In the genomic region with DNA sequence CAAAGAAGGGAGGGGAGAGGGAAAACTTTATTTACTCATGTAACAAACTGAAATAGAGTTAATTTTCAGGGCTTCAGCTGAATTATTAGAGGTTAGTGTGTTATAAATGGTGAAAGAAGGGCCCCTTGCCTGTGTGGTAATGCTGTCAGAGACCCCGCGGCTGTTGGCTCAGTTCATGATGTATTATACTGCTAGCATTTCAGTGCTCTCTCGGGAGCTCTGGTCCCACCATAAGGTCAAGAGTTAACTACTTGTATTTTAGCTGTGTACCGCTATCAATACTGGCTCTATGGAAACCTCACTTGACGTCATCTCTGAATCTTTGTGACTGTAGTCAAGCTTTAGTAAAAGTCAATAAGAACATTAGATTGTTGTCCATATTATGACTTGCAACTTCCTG, we compare ENCODE assay signal across 21 mouse cellular contexts.
DNase-seq lines count a peak whose midpoint lies in the region; ATAC-seq and TF ChIP-seq lines count a peak whose summit lies in the region.
"Had no signal": no experiment of that assay in that cellular context is flagged by ENCODE, and none has a peak within 500 bp of the region (broad histone marks: within the 10 kb centered on the region; RNA-seq: fewer than 3 reads in every experiment).

No protein-coding gene starts in this region.

- H3K9me3 ChIP-seq in hindbrain, embryonic 14.5 days (ENCODE audit: control insufficient read depth, low read length) = no peaks in the 10 kb centered on the region
- no peaks in the 10 kb centered on the region for H3K9me3 ChIP-seq in hindbrain, embryonic 13.5 days
- H3K9me3 ChIP-seq in limb, embryonic 14.5 days (ENCODE audit: control insufficient read depth, low read length) = no peaks in the 10 kb centered on the region
- H3K9me3 ChIP-seq: embryonic facial prominence, embryonic 12.5 days; lung, embryonic 15.5 days; stomach, embryonic 15.5 days had no signal

- WGBS in hindbrain, embryonic 14.5 days = 22% methylated on average over 5 of the region's 5 CpGs
- 21% methylated on average over 5 of the region's 5 CpGs for WGBS in hindbrain, embryonic 13.5 days
- 17% methylated on average over 5 of the region's 5 CpGs for WGBS in limb, embryonic 14.5 days

- H3K4me2 ChIP-seq in hindbrain, embryonic 14.5 days (replicated peaks) = no peak overlapping the region
- no peak overlapping the region for H3K4me2 ChIP-seq in hindbrain, embryonic 13.5 days
- no peak overlapping the region for H3K4me2 ChIP-seq in limb, embryonic 14.5 days (replicated peaks; ENCODE audit: low read depth, low read length, severe bottlenecking)
- H3K4me2 ChIP-seq: embryonic facial prominence, embryonic 12.5 days; liver, embryonic 11.5 days; lung, embryonic 15.5 days; stomach, embryonic 15.5 days had no signal

- H3K27ac ChIP-seq in hindbrain, embryonic 14.5 days = peak overlapping the region; percentile 26; the same call in 1 of the 2 replicates
- H3K27ac ChIP-seq in hindbrain, embryonic 13.5 days = no peak overlapping the region
- H3K27ac ChIP-seq in limb, embryonic 14.5 days (replicated peaks; ENCODE audit: low read depth, low read length) = no peak overlapping the region
- H3K27ac ChIP-seq: embryonic facial prominence, embryonic 12.5 days; lung, embryonic 15.5 days; macrophage; stomach, embryonic 15.5 days had no signal

- H3K9ac ChIP-seq in hindbrain, embryonic 14.5 days = no peak overlapping the region
- H3K9ac ChIP-seq in hindbrain, embryonic 13.5 days = no peak overlapping the region
- H3K9ac ChIP-seq in limb, embryonic 14.5 days (ENCODE audit: low read depth, low read length, severe bottlenecking) = no peak overlapping the region
- H3K9ac ChIP-seq: embryonic facial prominence, embryonic 12.5 days; forebrain, postnatal 0 days; lung, embryonic 15.5 days; stomach, embryonic 15.5 days had no signal

- H3K36me3 ChIP-seq in hindbrain, embryonic 14.5 days (replicated peaks; ENCODE audit: control insufficient read depth, insufficient read depth) = no peaks in the 10 kb centered on the region
- H3K36me3 ChIP-seq in hindbrain, embryonic 13.5 days = no peaks in the 10 kb centered on the region
- no peaks in the 10 kb centered on the region for H3K36me3 ChIP-seq in limb, embryonic 14.5 days (ENCODE audit: control insufficient read depth, insufficient read depth, low read length)
- H3K36me3 ChIP-seq: embryonic facial prominence, embryonic 12.5 days; lung, embryonic 15.5 days; stomach, embryonic 15.5 days had no signal

- peaks cover 13% of the 10 kb centered on the region; the same call in 1 of the 2 replicates for H3K4me1 ChIP-seq in hindbrain, embryonic 14.5 days (replicated peaks; ENCODE audit: control insufficient read depth, insufficient read depth, low read length)
- H3K4me1 ChIP-seq in hindbrain, embryonic 13.5 days (replicated peaks) = peaks cover 11% of the 10 kb centered on the region
- H3K4me1 ChIP-seq in limb, embryonic 14.5 days (ENCODE audit: control insufficient read depth, insufficient read depth, low read length) = peaks cover 7% of the 10 kb centered on the region; the same call in 1 of the 2 replicates
- H3K4me1 ChIP-seq: embryonic facial prominence, embryonic 12.5 days; lung, embryonic 15.5 days; stomach, embryonic 15.5 days had no signal

- ATAC-seq in hindbrain, embryonic 14.5 days (ENCODE audit: low FRiP score) = no peak
- ATAC-seq in hindbrain, embryonic 13.5 days (ENCODE audit: low FRiP score) = no peak
- ATAC-seq in limb, embryonic 14.5 days (ENCODE audit: low FRiP score, low read depth) = peak; percentile 82
- ATAC-seq: forebrain, postnatal 0 days; hindbrain, embryonic 16.5 days had no signal

- H3K27me3 ChIP-seq in hindbrain, embryonic 14.5 days (ENCODE audit: control insufficient read depth, insufficient read depth, low read length) = no peaks in the 10 kb centered on the region
- H3K27me3 ChIP-seq in hindbrain, embryonic 13.5 days = no peaks in the 10 kb centered on the region
- H3K27me3 ChIP-seq in limb, embryonic 14.5 days (ENCODE audit: control insufficient read depth, insufficient read depth, low read length) = no peaks in the 10 kb centered on the region
- H3K27me3 ChIP-seq: embryonic facial prominence, embryonic 12.5 days; lung, embryonic 15.5 days; stomach, embryonic 15.5 days had no signal

- no peak for DNase-seq in hindbrain, embryonic 14.5 days (ENCODE audit: low spot score)
- DNase-seq in embryo, embryonic 10 days (ENCODE audit: low spot score) = peak; percentile 58
- peak; percentile 59 for DNase-seq in embryo, embryonic 11.5 days (ENCODE audit: low read depth, low spot score)
- DNase-seq in limb, embryonic 14.5 days (ENCODE audit: low spot score) = peak; percentile 79
- DNase-seq in cerebellum, adult 18-20 months = no peak
- DNase-seq in left cerebral cortex, adult 9 months (ENCODE audit: low spot score in 2 of 2) = no peak
- DNase-seq: cerebellum, adult 9-10 months; forebrain, postnatal 0 days; gastrocnemius, postnatal 14 days; kidney, adult 18-20 months; kidney, postnatal 25 days; layer of hippocampus, adult 9-11 months; spleen, adult 18-20 months; thymus, adult 2 months had no signal

- TF ChIP-seq POLR2A in limb, embryonic 14.5 days (IDR thresholded peaks at IDR 0.05; ENCODE audit: borderline replicate concordance, extremely low read depth, insufficient read depth, insufficient read length) = no peak

- H3K4me3 ChIP-seq in hindbrain, embryonic 14.5 days (replicated peaks; ENCODE audit: low read length) = no peak overlapping the region
- no peak overlapping the region for H3K4me3 ChIP-seq in hindbrain, embryonic 13.5 days
- H3K4me3 ChIP-seq in limb, embryonic 14.5 days (replicated peaks; ENCODE audit: low read length) = no peak overlapping the region
- H3K4me3 ChIP-seq: embryonic facial prominence, embryonic 12.5 days; lung, embryonic 15.5 days; stomach, embryonic 15.5 days had no signal

Comparison
In these comparisons a context has a peak if more than half of its experiments do, and no peak if none do; other contexts are left out.
1. DNase-seq: peak in embryo, embryonic 10 days (single experiment), embryo, embryonic 11.5 days (single experiment) and limb, embryonic 14.5 days (single experiment); none in hindbrain, embryonic 14.5 days (single experiment), cerebellum, adult 18-20 months (0 of 2) and left cerebral cortex, adult 9 months (0 of 2).